Mouse (Mus musculus) E14TG2a.4 (cell line): ENCODE results near the gene Sypl.

Experiments
- H3K27me3 ChIP-seq: 2 replicates; pipeline ENCODE4 v1.6.1; 2014; ENCODE audit warnings: low read length, control low read depth; ENCODE audit not compliant: insufficient read depth
- H3K36me3 ChIP-seq: 2 replicates; pipeline ENCODE4 v1.6.1; 2014; ENCODE audit warnings: low read length, control low read depth; ENCODE audit not compliant: insufficient read depth
- H3K4me1 ChIP-seq: replicated peaks from 2 replicates; pipeline ENCODE4 v1.6.1; 2014; ENCODE audit warnings: low read depth, low read length, control low read depth
- H3K4me3 ChIP-seq: replicated peaks from 2 replicates; pipeline ENCODE4 v1.5.1; 2014; ENCODE audit warnings: mild to moderate bottlenecking, low read length
- H3K9me3 ChIP-seq: 2 replicates; pipeline ENCODE4 v1.6.1; 2014; ENCODE audit warnings: low read length, control low read depth
- CTCF ChIP-seq: conservative IDR thresholded peaks from 2 replicates; pipeline ENCODE4 v1.5.1; 2014; ENCODE audit warnings: low read length
- NANOG ChIP-seq: IDR thresholded peaks from 2 replicates; pipeline ENCODE4 v1.6.1; 2014; ENCODE audit warnings: borderline replicate concordance, low read length, mixed read lengths
- POU5F1 ChIP-seq: IDR thresholded peaks from 2 replicates; pipeline ENCODE4 v1.6.1; 2014; ENCODE audit warnings: low read length, borderline replicate concordance

Gene Sypl

DNA sequence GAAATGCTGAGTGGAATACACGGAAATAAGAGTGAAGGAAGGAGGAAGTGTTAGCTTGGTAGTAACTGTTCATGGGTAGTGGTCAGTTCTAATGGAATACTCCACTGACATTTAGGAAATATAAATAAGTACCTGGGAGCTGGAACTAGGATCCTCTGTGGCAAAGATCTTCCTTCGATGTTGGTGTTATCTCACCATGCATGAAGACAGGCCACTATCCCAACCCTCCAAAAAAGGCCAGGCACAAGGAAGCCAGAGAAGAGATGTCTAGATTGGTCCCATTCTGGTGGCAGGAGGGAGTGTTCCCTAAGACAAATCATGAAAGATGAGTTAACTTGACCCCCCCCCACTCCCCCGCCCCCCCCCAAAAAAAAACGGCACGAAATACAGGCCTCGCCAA lies 625 bp upstream of the Sypl start:
- no peaks in the 10 kb centered on the region for H3K36me3 ChIP-seq
- TF ChIP-seq CTCF (no peak), POU5F1 (no peak), NANOG (no peak)
- H3K4me1 ChIP-seq, result peaks cover 14% of the 10 kb centered on the region
- peaks cover 4% of the 10 kb centered on the region for H3K27me3 ChIP-seq
- H3K4me3 ChIP-seq, result peak overlapping the region; percentile 92
- no peaks in the 10 kb centered on the region for H3K9me3 ChIP-seq

DNA sequence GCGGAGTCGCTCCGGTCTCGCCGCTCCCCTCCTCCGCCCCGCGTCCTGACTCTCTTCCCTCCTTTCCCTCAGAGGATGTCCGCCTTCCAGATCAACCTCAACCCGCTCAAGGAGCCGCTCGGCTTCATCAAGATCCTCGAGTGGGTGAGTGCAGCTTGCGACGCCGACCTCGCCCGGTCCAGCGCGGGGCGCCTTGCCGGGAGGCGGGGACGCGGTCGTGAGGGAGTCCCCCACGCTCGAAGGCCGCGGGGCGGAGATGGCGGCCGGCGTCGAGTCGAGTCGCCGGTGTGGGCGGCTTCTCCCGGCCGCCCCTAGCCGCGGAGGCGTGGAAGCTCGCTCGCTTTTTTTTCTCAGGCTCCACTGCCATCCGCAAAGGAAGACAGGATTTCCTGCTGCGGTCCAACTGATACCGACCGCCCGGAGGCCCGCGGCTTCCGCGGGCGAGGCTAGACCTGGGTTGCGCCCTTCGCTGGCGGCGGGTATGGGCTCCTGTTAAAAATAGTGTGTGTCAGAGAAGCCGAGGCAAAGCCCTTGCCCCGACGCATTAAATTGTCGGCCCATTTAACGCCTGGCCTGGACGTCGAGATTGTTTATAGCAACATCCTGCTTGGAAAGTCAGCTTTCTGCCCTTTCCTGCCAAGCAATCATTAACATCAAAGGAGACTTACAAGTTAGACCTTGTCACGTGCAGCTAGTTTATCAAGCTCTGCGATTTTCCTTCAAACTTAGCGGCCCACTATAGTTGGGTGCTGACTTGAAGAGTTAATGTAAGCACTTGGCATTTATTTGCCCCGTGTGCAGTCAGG lies 728 bp downstream of the Sypl start:
- TF ChIP-seq POU5F1 (no peak), CTCF (no peak), NANOG (no peak)
- Histone ChIP-seq H3K4me1 (peaks cover 14% of the 10 kb centered on the region), H3K27me3 (peaks cover 4% of the 10 kb centered on the region), H3K4me3 (peak overlapping the region; percentile 92), H3K36me3 (no peaks in the 10 kb centered on the region), H3K9me3 (no peaks in the 10 kb centered on the region)

DNA sequence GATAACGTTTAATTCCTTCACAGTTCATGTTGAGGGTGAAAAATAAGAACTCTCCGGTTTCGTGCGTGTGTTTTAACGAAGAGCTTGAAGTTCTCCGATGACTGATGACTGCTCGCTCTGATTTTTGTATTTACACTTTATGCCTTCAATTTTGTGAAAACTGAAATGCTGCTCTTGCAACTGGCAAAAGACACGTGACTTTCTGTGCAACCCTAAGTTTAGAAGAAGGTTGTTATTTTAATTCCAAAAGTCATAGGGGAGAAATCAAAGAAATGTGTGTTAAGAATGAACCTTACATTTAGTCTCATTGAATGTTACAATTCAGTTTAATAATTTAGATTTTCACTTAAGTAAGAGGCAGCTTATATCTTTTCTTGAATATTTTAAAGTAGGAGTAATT lies 1.3 kb downstream of the Sypl start:
- TF ChIP-seq NANOG, result no peak
- no peak for TF ChIP-seq POU5F1
- TF ChIP-seq CTCF, result no peak
- no peaks in the 10 kb centered on the region for H3K36me3 ChIP-seq
- peak overlapping the region; percentile 92 for H3K4me3 ChIP-seq
- peaks cover 4% of the 10 kb centered on the region for H3K27me3 ChIP-seq
- peaks cover 14% of the 10 kb centered on the region for H3K4me1 ChIP-seq
- H3K9me3 ChIP-seq, result no peaks in the 10 kb centered on the region

DNA sequence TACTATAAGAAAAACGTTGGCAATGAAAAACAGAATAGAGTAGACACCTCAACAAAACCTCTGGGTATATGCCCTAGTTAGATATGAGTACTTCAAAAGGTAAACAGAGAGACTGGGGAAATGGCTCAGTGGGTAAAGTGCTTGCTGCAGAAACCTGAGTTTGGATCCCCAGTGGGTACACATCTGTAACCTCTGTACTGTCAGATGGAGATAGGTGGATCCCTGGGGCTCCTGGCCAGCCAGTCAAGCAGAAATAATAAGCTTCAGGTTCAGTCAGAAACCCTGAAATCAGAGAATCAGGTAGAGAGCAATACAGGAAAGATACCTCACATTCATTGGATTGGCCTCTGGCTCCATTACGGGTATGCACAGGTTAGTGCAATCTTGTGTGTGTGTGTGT lies 3.5 kb downstream of the Sypl start:
- Histone ChIP-seq H3K4me3 (no peak overlapping the region), H3K4me1 (peaks cover 13% of the 10 kb centered on the region), H3K27me3 (peaks cover 4% of the 10 kb centered on the region), H3K9me3 (no peaks in the 10 kb centered on the region), H3K36me3 (no peaks in the 10 kb centered on the region)
- TF ChIP-seq POU5F1 (no peak), NANOG (no peak), CTCF (no peak)

DNA sequence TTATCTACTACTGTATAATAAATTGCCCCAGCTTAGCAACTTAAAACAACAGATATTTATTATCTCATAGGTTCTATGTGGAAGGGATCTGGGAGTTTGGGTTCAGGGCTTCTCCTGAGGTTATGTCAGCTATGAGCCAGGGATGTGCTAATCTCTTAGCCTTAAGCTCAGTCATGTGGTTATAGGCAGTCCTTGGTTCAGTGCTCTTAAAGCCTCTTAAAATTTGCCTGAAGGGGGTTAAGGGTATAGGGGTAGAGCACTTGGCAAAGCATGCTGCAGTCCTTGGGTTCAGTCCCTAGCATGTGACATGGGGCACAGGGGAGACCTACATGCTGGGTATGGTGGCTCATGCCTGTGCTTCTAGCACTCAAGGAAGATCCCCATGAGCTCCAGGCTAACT lies 8.4 kb downstream of the Sypl start:
- TF ChIP-seq POU5F1 (no peak), NANOG (no peak), CTCF (no peak)
- no peak overlapping the region for H3K4me3 ChIP-seq
- no peaks in the 10 kb centered on the region for H3K36me3 ChIP-seq
- H3K27me3 ChIP-seq, result no peaks in the 10 kb centered on the region
- H3K9me3 ChIP-seq, result no peaks in the 10 kb centered on the region
- H3K4me1 ChIP-seq, result no peaks in the 10 kb centered on the region

DNA sequence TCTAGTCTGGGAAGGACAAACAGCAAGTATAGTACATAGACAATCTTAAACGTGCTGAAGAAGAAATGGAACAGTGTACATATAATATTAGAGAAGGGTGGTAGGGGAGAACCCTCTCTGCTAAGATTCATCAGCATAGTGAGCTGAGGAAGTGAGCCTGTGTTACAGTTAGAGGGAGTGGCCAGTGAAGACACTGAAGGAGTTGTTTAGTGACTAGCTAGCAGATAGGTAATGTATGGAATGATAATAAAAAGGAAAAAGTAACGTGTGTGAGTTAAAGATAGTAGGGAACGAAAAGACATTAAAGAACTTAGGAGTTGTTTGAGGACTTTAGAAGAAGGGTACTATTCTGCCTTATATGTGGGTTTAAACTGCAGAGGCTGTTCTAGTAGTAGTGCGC lies 10.2 kb downstream of the Sypl start:
- H3K4me3 ChIP-seq, result no peak overlapping the region
- H3K36me3 ChIP-seq, result peaks cover 10% of the 10 kb centered on the region
- H3K27me3 ChIP-seq, result no peaks in the 10 kb centered on the region
- 0 out of 2 replicates have a peak, but pooled peaks cover under 1% of the 10 kb centered on the region for H3K4me1 ChIP-seq
- H3K9me3 ChIP-seq, result no peaks in the 10 kb centered on the region
- no peak for TF ChIP-seq CTCF
- no peak for TF ChIP-seq POU5F1
- TF ChIP-seq NANOG, result no peak

DNA sequence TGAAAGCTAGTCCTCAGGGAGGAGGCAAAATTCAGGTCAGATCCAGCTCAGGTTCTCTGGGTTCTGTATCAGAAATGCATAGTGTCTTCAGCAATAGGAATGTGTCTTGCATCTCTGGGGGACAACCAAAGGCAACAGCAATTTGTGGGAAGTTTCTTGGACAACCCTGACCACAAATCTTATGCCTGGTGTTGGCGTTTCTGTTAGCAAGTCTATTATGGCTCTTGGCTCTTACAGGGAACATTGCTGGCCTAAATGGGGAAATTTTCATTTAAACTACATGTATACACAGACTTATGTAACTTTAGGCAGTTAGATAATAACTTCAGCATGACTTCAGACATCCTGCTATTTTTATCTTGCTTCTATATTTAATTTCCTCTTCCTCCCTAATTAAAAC lies 18.6 kb downstream of the Sypl start:
- Histone ChIP-seq H3K27me3 (no peaks in the 10 kb centered on the region), H3K36me3 (peaks cover 13% of the 10 kb centered on the region), H3K4me1 (0 out of 2 replicates have a peak, but pooled peaks cover 4% of the 10 kb centered on the region)

DNA sequence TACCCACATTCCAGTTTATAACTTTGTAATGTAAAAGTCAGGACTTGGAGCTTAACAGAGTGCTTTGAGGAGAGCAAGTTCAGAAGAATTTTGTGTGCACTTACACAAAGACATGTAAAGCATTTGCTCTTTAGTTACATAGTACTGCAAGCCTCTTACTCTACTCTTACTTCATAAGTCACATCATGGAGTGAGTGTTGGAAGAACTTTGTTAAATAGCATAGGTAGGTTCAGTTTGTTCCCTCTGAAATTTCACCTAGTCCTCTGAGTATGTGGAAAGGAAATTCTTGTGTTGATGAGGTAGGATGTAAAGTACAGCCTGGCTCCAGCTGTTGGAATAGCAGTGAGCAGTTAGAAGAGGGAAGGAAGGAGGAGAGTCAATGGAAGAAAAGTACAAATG lies 21.2 kb downstream of the Sypl start:
- H3K36me3 ChIP-seq, result no peaks in the 10 kb centered on the region
- TF ChIP-seq POU5F1, result no peak
- no peaks in the 10 kb centered on the region for H3K9me3 ChIP-seq
- H3K4me3 ChIP-seq, result no peak overlapping the region
- H3K27me3 ChIP-seq, result no peaks in the 10 kb centered on the region
- no peaks in the 10 kb centered on the region for H3K4me1 ChIP-seq

More for the DNA sequence above, 18.6 kb downstream of the Sypl start:
- TF ChIP-seq NANOG, result no peak
- no peak for TF ChIP-seq POU5F1
- no peak for TF ChIP-seq CTCF
- no peaks in the 10 kb centered on the region for H3K9me3 ChIP-seq
- no peak overlapping the region for H3K4me3 ChIP-seq

DNA sequence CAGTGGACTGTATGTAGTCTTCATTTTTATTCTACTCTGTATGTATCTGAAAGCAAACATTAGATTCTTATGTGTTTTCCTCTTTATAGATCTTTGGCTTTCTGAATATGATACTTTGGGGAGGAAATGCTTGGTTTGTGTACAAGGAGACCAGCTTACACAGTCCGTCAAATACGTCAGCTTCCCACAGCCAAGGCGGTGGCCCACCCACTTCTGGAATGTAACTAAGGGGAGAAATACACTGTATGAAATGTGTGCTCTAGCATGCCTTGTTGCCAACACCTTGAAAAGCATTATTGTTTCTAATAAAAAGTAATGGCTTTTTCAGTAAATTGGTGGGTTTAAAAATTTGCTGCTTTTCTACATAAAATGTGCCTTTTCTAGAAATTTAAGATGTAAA lies 21.8 kb downstream of the Sypl start:
- Histone ChIP-seq H3K4me3 (no peak overlapping the region), H3K9me3 (no peaks in the 10 kb centered on the region), H3K27me3 (no peaks in the 10 kb centered on the region), H3K4me1 (no peaks in the 10 kb centered on the region), H3K36me3 (no peaks in the 10 kb centered on the region)
- TF ChIP-seq CTCF (no peak), POU5F1 (no peak), NANOG (no peak)
